Mouse (Mus musculus): ENCODE results near the gene Olfr1412.
A peak's percentile ranks its signal among the peaks of the same experiment; 100 is the strongest.

Olfr1412 gene

DNA sequence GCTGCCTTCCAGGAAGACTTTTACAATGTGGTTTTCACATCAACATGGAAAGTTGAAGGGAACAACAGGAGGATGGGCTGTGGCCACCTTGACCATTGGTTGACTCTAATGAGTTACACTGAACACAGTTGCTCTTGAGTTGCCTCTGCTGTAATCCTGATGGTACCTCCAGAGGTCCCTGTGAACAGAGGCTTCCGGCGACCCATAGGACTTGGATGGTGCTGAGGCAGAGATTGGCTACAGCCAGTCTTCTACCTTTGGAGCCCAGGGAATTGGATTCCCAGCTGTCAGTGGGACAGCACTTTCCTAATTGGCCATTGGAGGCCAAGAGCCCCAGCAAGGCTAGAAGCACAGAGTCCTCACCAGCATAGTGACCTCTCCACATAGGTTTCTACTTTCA is at the start of gene Olfr1412:
TSS of gene Olfr1412 (plus strand) at position 301 of the 400 bp plus-strand sequence.
- DNase-seq (ENCODE audit: low spot score), result no peak

DNA sequence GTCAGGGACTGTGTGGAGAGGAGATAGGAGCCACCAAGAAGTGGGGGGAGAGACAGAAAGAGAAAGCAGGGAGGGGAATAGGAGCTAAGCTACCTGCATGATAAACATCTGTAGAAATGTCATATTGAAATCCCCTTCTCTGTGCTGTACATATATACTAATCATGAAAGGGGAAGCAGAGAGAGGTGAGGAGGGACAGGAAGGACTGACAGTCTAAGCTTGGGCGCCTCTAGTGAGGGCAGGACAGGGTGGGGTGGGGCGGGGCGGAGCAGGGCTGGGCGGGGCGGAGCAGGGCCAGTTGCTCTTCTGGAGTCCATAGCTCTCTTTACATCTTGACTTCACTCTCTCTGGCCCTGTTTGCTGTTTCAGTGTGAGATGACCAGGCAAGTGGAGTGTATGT is 48.6 kb upstream of the Olfr1412 start:
- no peak for DNase-seq (ENCODE audit: low spot score)

GRCm38 (mm10) chr1:92539071-92539470 is 46.5 kb upstream of the Olfr1412 start:
- DNase-seq (ENCODE audit: low spot score), result no peak

DNA sequence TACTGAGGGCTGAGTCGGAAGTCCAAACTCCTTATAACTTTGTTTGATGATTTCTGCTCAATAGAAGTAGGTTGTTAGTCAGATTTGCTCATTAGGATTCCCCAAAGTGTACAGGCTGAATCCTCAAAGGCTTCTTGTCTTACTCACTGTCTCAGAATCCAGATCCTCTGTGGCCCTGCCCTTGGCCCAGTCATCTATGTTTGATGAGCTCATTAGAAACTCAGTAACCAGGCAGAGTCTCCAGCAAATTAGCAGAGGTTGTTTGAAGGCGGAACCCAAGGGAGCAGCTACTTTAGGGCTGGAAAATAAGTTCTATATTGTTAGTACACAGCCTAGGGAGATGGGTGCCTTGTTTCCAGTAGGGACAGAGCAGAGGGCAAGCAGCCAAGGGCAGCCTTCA is 39.6 kb upstream of the Olfr1412 start:
- no peak for DNase-seq (ENCODE audit: low spot score)

DNA sequence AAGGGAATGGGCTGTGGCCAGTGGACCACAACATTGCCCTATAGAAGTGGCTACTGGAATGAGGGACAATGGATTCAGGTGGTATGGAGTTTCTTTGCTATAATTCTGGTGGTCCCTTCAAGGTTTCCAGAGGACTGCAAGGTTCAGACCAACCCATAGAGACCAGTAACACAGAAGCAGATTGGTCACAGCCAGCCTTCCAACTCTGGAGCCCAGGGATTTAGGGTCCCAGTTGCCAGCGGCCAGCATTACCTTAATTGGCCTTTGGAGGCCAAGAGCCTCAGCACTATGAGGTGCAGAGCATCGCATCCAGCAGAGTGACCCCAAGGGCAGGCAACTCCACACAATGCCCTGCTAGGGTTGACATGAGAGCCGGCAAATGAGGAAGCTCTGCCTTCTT is 14.6 kb upstream of the Olfr1412 start, which contains the start of gene Olfr1413:
TSS of gene Olfr1413 (plus strand) at position 301 of the 400 bp plus-strand sequence.
- DNase-seq (ENCODE audit: low spot score), result no peak

- DNase-seq (ENCODE audit: low spot score), result no peak
Measured at GRCm38 (mm10) chr1:92594111-92594510, 8.5 kb downstream of the Olfr1412 start, which contains the start of gene Olfr1411. Olfr1411 (plus strand) TSS chr1:92594411.

GRCm38 (mm10) chr1:92596019-92596418 is 10.4 kb downstream of the Olfr1412 start:
- no peak for DNase-seq (ENCODE audit: low spot score)

DNA sequence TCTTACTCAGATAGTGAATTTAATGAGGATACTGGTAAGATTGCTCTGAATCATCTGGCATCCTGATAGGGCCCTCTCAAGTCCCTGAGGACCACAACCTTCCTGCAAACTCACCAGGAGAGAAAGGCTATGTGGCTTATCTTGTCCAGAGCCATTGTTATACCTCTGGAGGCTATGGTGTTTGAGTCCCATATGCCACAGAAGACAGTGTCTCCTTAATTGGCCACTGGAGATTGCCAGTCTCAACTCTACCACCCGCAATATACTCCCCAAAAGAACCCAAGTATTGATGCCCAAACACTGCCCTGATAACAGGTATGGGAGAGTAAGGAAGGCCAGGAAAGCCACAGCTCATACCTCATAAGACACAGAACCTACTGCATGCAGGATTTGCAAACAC is 19.9 kb downstream of the Olfr1412 start, which contains the start of gene Olfr1410:
TSS of gene Olfr1410 (plus strand) at position 301 of the 400 bp plus-strand sequence.
- no peak for DNase-seq (ENCODE audit: low spot score)

DNA sequence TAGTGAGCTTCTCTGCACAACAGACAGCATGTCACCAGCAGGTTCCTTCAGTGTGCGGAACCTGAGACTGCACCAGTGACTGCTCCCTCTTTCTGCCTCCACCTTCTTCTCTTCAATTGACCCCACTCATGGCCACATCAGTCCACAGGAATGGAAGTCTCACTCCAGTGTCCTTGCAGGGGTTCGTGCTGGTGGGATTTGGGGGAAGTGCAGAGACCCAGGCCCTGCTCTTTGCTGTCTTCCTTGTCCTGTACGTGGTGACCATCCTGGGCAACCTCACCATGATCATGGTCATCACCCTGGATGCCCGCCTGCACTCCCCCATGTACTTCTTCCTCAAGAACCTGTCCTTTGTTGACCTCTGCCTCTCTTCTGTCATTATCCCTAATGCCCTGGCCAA is 22.1 kb downstream of the Olfr1412 start:
- DNase-seq (ENCODE audit: low spot score), result no peak

DNA sequence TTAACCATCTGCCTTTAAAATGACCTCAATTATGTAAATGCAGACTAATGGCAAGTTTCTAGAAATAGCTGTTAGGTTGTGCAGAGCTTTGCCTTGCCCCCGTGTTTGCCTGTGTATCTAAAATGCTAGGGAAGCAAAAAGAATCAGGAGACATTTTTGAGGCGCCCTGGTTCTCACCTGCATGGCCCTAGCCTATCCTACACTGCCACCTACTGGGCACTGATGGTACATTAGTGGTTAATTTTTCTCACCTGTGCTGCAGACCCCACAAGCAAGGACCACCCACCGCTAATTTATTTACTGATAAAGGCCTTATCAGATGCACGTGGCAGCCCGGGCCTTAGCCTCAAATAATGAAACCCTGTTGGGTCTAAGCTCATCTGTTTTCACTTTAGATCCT is 25.4 kb downstream of the Olfr1412 start:
- peak; percentile 77 for DNase-seq (ENCODE audit: low spot score)

DNA sequence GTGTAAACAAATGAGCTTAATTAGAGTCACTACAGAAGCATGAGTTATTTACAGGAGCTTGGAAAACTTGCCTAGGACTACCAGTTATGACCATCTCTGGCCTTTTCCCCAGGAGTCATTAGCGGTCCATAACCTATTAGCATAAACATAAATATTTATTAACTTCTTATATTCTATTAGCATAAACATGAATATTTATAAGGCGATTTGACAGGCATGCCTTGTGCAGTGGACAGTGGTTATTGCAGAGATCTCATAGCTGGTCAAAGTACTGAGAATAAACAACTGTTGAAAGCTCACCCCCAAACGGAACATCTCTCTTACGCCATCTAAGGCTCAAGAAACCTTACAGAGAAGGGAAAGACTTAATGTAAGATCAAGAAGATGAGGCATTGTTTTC is 27.6 kb downstream of the Olfr1412 start:
- no peak for DNase-seq (ENCODE audit: low spot score)

GRCm38 (mm10) chr1:92614516-92614915 is 28.9 kb downstream of the Olfr1412 start:
- peak; percentile 53 for DNase-seq (ENCODE audit: low spot score)

DNA sequence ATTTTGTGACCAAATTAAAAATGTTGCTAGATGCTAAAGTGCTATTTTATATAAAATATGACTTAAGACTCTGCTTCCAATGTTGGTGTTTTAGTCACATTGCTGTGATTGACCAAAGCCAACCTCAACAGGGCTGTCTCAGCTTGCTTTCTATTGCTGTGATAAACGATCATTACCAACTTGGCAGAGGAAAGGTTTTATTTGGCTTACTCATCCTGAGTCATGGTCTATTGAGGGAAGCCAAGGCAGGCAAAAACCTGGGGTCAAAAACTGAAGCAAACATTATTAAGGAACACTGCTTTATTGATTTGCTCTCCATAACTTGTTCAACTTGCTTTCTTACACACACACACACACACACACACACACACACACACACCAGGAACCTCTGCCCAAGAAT is 30.5 kb downstream of the Olfr1412 start:
- DNase-seq (ENCODE audit: low spot score), result no peak

DNA sequence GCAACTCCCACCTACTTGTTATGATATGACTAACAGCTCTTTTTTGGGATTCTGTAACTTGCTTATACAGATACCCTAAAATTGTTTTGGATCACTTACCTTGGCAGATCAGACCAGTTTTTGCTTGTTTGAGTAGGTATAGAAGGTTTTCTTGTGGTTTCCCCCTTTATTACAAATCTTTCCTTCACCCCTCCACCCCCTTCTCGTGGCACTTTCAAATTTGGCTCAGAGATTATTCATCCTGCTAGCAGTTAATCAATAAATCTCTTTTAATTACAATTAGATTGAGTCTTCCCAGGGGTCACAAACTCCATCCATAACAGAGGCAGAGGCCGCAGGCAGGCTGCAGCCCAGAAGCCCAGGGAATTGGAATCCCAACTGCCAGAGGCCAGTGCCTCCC is 31.9 kb downstream of the Olfr1412 start, which contains the start of gene Olfr12:
TSS of gene Olfr12 (plus strand) at position 301 of the 400 bp plus-strand sequence.
- no peak for DNase-seq (ENCODE audit: low spot score)

DNA sequence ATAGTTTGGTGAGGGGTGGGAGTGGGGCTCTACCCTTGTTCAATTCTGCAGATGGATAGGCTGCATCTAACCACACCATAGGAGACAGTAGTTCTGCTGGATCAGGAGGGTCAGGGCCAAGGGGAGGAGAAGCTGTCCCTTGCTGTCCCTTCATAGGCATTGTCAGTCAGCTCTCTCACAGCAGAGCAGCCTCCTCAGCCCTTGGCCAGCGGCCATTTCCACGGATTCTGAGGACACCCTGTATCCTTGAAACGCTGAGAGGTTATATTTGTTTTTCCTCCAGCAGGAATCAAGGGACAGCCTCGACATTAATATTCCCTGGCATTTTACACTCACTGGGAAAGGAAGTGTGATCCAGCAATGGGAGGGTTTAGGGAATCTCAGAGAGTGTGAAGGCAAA is 32.8 kb downstream of the Olfr1412 start:
- DNase-seq (ENCODE audit: low spot score), result no peak

DNA sequence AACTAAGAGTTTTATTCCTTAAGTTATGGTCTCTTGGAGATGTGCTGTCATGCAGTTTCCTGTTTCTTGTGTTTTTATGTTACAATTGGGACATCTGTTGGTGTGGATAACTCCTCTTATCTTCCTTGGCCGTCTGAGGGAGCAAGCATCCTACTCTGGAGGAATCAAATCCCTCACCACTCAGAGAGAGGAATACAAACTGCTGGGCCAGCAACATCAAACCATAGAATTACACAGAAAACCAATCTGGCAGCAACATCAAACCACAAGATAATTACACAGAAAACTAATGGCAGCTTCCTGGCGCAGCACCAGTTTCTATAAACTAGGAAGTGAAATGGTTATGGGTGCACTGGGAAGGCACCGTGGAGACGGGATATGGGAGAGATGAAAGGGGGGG is 42.6 kb downstream of the Olfr1412 start:
- DNase-seq (ENCODE audit: low spot score), result no peak

GRCm38 (mm10) chr1:92632196-92632595 is 46.6 kb downstream of the Olfr1412 start:
- DNase-seq (ENCODE audit: low spot score), result no peak

DNA sequence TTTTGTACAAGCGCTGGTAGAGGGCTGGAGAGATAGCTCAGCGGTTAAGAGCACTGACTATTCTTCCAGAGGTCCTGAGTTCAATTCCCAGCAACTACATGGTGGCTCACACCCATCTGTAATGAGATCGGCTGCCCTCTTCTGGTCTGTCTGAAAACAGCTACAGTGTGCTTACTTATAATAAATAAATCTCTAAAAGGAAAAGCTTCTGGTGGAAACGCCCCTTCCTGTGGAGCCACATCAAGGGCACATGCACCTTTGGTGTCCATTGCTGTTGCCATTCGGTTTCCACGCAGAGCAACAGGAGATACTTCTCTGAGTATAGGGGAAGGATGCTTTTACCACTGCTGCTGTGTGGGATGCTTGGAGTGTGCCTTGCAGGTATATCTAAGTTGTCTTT is 47.4 kb downstream of the Olfr1412 start:
- no peak for DNase-seq (ENCODE audit: low spot score)

DNA sequence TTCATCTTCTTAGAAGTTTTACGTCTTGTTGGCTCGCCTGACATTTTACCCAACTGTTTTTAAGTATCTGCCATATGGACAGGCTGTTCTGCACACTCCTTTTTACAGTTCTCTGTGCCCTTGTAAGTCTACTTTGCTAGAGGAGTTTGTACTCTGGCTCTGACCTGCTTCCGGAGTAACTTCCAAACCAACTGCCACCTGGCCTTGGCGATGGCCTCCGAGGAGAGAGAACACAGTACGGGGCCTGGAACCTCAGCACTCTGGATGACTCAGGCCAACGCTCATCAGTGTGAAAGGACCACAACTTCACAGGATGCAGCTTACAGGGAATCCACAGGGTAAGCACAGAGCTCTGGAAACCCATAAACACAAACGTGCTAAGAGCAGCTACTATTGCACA is 48.1 kb downstream of the Olfr1412 start:
- no peak for DNase-seq (ENCODE audit: low spot score)

- no peak for DNase-seq (ENCODE audit: low spot score)
Measured at GRCm38 (mm10) chr1:92634569-92634968, 49.0 kb downstream of the Olfr1412 start.

GRCm38 (mm10) chr1:92634976-92635599 is 49.5 kb downstream of the Olfr1412 start:
- DNase-seq (ENCODE audit: low spot score), result peak; percentile 9

GRCm38 (mm10) chr1:92636015-92636414 is 50.4 kb downstream of the Olfr1412 start:
- no peak for DNase-seq (ENCODE audit: low spot score)

DNA sequence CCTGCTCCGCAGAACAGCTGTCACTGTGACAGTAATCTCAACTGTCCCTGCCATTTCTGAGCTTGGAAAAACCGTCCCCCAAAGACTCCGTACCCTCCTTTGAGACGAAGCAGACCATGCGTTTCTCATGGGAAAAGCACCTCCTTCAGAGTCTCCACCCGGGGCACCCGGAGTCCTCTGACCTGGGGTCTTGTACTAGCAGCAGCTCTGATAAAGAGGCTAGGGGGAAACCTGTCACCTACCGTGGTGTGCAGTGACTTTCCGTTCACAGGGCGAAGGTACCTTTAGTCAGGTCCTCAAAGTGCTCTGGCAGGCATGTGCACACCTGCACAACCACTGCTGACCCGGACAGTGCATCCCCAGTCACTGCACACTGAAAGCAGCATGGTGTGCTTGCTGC is 51.1 kb downstream of the Olfr1412 start:
- no peak for DNase-seq (ENCODE audit: low spot score)

DNA sequence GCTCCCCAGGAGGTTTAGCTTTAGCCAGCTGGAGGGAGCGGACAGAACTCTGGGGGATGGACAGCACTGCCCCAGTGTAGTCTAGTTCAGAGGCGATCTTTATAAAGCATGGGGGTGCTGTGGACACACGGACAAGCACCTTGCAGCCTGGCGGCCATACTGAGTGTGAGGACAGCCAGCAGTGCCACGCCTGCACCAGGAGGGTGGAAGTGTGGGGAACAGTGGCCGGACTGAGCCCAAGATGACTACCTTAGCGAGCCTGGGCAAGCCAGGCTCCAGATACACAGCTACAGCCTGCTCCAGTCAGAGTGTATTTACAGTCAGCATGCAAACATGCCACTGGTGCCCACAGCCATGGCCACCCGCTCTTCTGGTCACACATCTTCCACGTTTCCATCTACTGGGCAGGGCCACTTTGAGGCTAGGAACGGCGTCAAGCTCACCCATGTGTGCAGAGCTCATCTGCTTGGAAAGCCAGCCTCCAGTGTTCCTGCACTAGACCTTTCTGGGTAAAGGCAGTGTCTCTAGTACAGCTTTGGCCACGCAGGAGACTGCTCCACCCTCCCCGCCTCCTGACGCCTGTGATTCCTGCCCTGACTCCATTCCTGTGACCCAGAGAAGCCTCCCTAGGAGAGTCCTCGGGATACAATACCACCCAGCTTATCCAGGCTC is 52.1 kb downstream of the Olfr1412 start:
- DNase-seq (ENCODE audit: low spot score), result no peak

Measured in embryo, embryonic 10 days (tissue).